Mouse (Mus musculus): ENCODE measurements at regions not wholly inside any gene's neighbourhood (a gene's known extent, or its start where the extent isn't known, plus 50 kb on each side); places are given as distances from the start of the nearest gene placed in this dataset.

GRCm38 (mm10) chr12:94280946-94281345 lies 1411.1 kb upstream of the Flrt2 start:
- no peak for TF ChIP-seq CTCF (IDR thresholded peaks at IDR 0.05; ENCODE audit: low read depth, low read length)
- TF ChIP-seq GATA2 (IDR thresholded peaks at IDR 0.05; ENCODE audit: borderline replicate concordance, low read depth, low read length), result no peak
- no peak for TF ChIP-seq GATA1 (IDR thresholded peaks at IDR 0.05; ENCODE audit: borderline replicate concordance, low read length)
